Mouse (Mus musculus): Measurements from ENCODE around the gene Ube2cbp.

DNA sequence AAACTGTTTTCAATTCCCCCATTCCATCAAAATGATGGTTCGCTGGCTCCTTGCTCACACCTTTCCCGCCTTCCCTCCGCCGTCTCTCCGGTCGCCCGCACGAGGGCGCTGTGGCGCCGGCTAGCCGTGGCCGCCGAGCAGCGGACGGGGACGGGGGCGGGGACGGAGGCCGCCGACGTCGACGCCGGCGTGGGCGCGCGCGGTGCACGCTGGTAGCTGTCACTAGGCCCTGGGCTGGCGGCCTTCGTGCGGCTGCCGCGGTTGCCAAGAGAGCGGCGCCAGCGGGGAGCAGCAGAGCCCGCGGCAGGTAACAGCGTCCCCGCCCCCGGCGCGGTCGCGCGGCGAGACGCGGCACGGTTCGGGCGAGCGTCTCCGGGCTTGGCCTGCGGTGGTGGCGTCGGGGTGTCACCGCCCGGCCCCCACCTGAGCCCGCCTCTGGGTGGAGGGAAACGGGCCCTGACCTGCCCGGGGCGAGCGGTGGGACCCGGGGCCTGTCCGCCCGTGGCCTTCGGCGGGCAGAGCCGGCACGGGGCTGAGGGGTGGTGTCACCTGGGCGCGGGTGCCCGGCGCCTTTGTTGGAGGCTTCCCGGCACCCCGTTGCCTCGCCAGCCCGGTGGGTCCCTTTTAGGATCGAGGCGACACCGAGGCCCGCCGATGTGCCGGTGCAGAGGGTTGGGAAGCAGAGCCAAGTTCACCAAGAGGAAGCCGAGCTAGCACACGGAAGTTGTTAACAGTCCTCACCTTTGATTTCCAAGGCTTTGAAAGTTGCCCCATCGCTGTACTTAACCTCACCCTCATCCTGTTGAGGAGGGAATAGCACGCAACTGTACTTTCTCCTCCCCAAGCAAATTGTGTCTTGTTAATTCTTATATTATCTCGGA is 2.5 kb upstream of the Ube2cbp start, which contains the start of gene Dop1a:
- TF ChIP-seq GATA1 (IDR thresholded peaks at IDR 0.05; ENCODE audit: low read length) (no peak), TAL1 (IDR thresholded peaks at IDR 0.05; ENCODE audit: low read length) (no peak)

All from erythroblast, embryonic 14.5 days (primary cell).